Mouse (Mus musculus) liver, postnatal 0 days (tissue): ENCODE data around the gene Chrm3.

Experiments used
- CTCF ChIP-seq: sonication (generic); IDR thresholded peaks from 2 replicates; pipeline ENCODE4 v1.5.1; 2016; ENCODE audit warnings: antibody characterized with exemption, low read depth
- EP300 ChIP-seq: IDR thresholded peaks from 2 replicates; pipeline ENCODE4 v1.6.1; 2016; ENCODE audit warnings: antibody characterized with exemption, low read depth, mild to moderate bottlenecking

DNA sequence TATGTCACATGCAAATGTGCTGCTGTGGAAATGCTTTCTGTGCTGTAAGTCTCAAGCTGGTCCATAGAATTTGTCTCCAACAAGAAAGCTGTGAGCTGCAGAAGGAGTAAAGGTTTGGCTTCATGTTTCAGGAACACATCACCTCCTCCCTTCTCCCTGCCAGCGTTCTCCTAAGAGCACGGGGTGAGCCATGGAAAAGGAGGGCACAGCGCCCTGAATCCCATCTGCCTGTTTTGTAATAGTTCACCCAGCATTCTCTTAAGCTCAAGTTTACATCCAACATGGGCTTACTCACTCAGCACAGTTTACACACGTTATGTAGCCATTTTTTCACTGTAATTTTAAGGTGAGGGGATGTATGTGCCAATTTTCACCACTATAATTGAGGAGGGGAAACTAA, 220.1 kb downstream of the Chrm3 start:
- TF ChIP-seq EP300 = no peak
- no peak for TF ChIP-seq CTCF
